ENCODE assay signal across 15 mouse cellular contexts in genomic region chr2:126572163-126572562, GRCm38 (mm10). TPM values are rescaled to one million over a fixed set of nuclear protein-coding genes. Genes with fewer than 3 reads are reported as not detected.
"Had no signal": no experiment of that assay in that cellular context is flagged by ENCODE, and none has a peak within 500 bp of the region (broad histone marks: within the 10 kb centered on the region; RNA-seq: fewer than 3 reads in every experiment).

No protein-coding gene starts in this region.

- DNase-seq: liver, embryonic 13.5 days; liver, postnatal 0 days; lung, postnatal 14 days; spleen, adult 18-20 months; thymus, adult 18-20 months; thymus, postnatal 36 days had no signal

- H3K9ac ChIP-seq: liver, embryonic 13.5 days; liver, postnatal 0 days; lung, embryonic 15.5 days; midbrain, embryonic 15.5 days; neural tube, embryonic 12.5 days had no signal

- H3K36me3 ChIP-seq: limb, embryonic 10.5 days; lung, embryonic 15.5 days; neural tube, embryonic 12.5 days had no signal

- H3K4me1 ChIP-seq: limb, embryonic 10.5 days; liver, embryonic 13.5 days; lung, embryonic 15.5 days; megakaryocyte, embryonic 14.5 days; midbrain, embryonic 15.5 days; neural tube, embryonic 12.5 days had no signal

- ATAC-seq: hindbrain, postnatal 0 days; liver, postnatal 0 days; midbrain, embryonic 15.5 days had no signal

- H3K9me3 ChIP-seq: limb, embryonic 10.5 days; liver, embryonic 13.5 days; neural tube, embryonic 12.5 days had no signal

- H3K27ac ChIP-seq: hindbrain, postnatal 0 days; left cerebral cortex, adult 2 months; limb, embryonic 10.5 days; liver, embryonic 13.5 days; lung, embryonic 15.5 days; macrophage; midbrain, embryonic 15.5 days; neural tube, embryonic 12.5 days had no signal

- H3K4me2 ChIP-seq: liver, embryonic 13.5 days; lung, embryonic 15.5 days; midbrain, embryonic 11.5 days; midbrain, embryonic 15.5 days; neural tube, embryonic 12.5 days had no signal

- H3K27me3 ChIP-seq: liver, embryonic 13.5 days; lung, embryonic 15.5 days; midbrain, embryonic 15.5 days; neural tube, embryonic 12.5 days had no signal

- H3K4me3 ChIP-seq: left cerebral cortex, adult 2 months; limb, embryonic 10.5 days; liver, embryonic 13.5 days; lung, embryonic 15.5 days; megakaryocyte, embryonic 14.5 days; midbrain, embryonic 15.5 days; neural tube, embryonic 12.5 days had no signal

RNA-seq across cellular contexts. Expression of gene Slc27a2, which starts 20.0 kb away (rescaled TPM):
- polyA plus RNA-seq: macrophage had no signal
